Mouse (Mus musculus) forebrain, embryonic 12.5 days (tissue): ENCODE measurements around the gene Add1. TPM values are rescaled to one million over a fixed set of nuclear protein-coding genes. Genes with fewer than 3 reads are reported as not detected.

Experiments
- ATAC-seq: fragments of 200-750 bp; cut with Nextera tagmentation; 2 replicates; pipeline ENCODE4 v1.8.0; 2017; ENCODE audit warnings: moderate TSS enrichment; ENCODE audit not compliant: low FRiP score
- H3K27ac ChIP-seq: fragments of 300-500 bp; sonication (generic); 2 replicates; pipeline ENCODE4 v1.5.1; 2016; ENCODE audit warnings: mild to moderate bottlenecking
- H3K27me3 ChIP-seq: fragments of 300-500 bp; sonication (generic); 2 replicates; pipeline ENCODE4 v1.6.1; 2016; ENCODE audit warnings: mild to moderate bottlenecking
- H3K36me3 ChIP-seq: fragments of 300-500 bp; sonication (generic); replicated peaks from 2 replicates; pipeline ENCODE4 v1.6.1; 2016; ENCODE audit warnings: mild to moderate bottlenecking
- H3K4me1 ChIP-seq: fragments of 300-500 bp; sonication (generic); 2 replicates; pipeline ENCODE4 v1.6.1; 2016
- H3K4me2 ChIP-seq: fragments of 300-500 bp; sonication (generic); 2 replicates; pipeline ENCODE4 v1.6.1; 2016; ENCODE audit warnings: mild to moderate bottlenecking, moderate library complexity
- H3K4me3 ChIP-seq: fragments of 300-500 bp; sonication (generic); replicated peaks from 2 replicates; pipeline ENCODE4 v1.5.1; 2016; ENCODE audit warnings: mild to moderate bottlenecking
- H3K9ac ChIP-seq: fragments of 300-500 bp; sonication (generic); 2 replicates; pipeline ENCODE4 v1.6.1; 2016; ENCODE audit warnings: mild to moderate bottlenecking
- H3K9me3 ChIP-seq: fragments of 300-500 bp; sonication (generic); 2 replicates; pipeline ENCODE4 v1.6.1; 2016
- WGBS: fragments of 180-500 bp; shearing (Covaris S2); methylation state at CpG from one replicate; pipeline ENCODE4 v1.1.7; 2016; 5-methylcytosine and 5-hydroxymethylcytosine counted together
- polyA plus RNA-seq: library from polyadenylated mRNA; unstranded; fragments of >200 nt; fragmentation: Nextera tagmentation; extraction: Ambion mirVana; gene quantifications from 2 replicates; pipeline ENCODE4 v1.2.1, GENCODE M21; 2016

The Add1 gene
- 197 and 211 TPM in 2 replicates for polyA plus RNA-seq

DNA sequence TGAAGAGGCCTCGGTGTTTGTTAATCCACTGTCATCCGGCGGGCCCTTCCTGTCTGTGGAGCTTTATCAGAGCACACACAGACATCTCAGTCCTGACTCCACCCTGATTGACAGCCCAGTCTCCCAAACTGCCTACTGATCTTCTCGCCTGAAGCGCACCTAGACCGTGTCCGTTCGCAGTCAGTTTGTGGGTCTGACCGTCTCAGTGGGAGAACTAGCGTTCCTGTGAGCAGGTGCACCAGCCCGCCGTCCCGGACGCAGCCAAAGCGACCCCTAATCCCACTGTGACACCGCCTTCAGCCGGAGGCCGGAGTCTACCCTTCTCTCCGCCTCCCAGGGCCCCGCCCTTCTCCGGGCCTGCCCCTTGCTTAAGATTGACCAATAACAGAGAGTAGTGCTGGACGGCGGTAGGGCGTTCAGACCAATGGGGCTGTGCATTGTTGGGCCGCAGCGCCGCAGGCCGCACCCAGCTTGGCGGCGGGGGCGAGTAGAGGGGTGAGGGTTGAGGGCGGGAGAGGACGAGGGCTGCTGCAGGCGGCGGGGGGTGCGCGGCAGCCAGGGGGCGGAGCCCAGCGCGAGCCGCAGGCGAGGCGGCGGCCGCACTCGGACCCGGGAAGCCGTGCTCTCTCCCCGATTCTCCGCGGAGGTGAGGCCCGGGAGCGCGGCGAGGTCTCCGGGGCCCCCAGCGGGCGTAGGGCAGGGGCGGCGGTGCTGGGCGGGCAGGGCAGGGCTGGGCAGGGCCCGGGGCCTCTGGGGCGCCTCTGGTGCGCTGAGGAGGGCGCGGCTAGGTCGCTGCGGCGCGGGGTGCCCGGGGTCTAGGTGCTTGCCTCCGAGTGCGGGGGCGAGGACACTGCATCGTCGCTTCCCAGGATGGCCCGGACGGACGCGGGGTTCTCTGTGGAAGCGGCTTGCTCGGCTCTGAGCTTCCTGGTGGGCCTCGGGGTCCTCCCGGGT lies at the start of gene Add1:
Gene Add1 (plus strand): TSS at position 397 of the 954 bp plus-strand sequence.
- Histone ChIP-seq H3K27ac (peak within 1 kb of the TSS; percentile 93), H3K36me3 (0 out of 2 replicates have a peak, but pooled peaks cover 5% of the 10 kb centered on the region), H3K27me3 (no peaks in the 10 kb centered on the region), H3K4me3 (peak within 1 kb of the TSS; percentile 98), H3K9me3 (no peaks in the 10 kb centered on the region), H3K4me2 (peak within 1 kb of the TSS; percentile 68), H3K9ac (peak within 1 kb of the TSS; percentile 99), H3K4me1 (peaks cover 17% of the 10 kb centered on the region)
- under 1% methylated on average over 77 of the region's 84 CpGs for WGBS
- peak; percentile 100 for ATAC-seq

DNA sequence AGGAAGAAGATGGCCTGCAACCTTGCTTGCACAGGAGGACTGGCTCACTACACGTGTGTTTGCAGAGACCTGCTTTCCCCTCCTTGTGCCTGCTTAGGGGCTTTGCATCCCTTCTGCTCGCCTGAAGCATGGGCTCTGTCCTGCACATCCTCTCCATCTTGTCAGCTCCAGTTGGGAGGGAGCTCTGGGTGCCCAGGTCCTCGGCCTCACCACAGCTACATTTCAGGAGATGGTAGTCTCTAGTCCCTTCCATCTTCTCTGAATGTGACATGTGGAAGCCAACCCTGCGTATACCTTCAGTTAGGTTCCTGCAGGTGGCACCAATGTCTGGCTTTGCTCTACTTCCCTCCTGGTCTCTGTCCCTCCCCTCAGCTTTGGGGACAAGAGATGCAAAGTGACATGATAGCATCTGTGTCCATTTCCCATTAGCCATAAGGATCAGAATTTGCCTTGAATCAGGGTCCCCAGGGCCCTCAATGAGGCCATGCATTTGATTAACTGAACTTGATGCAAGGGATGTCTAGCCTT lies 49.4 kb upstream of the Add1 start:
- Histone ChIP-seq H3K9me3 (no peaks in the 10 kb centered on the region), H3K27me3 (peaks cover 25% of the 10 kb centered on the region), H3K4me3 (no peak overlapping the region), H3K27ac (no peak overlapping the region), H3K36me3 (no peaks in the 10 kb centered on the region), H3K9ac (no peak overlapping the region), H3K4me2 (no peak overlapping the region), H3K4me1 (0 out of 2 replicates have a peak, but pooled peaks cover 7% of the 10 kb centered on the region)
- ATAC-seq = no peak
- 74% methylated on average over 4 of the region's 4 CpGs for WGBS

- no peak overlapping the region for H3K9ac ChIP-seq
- H3K4me1 ChIP-seq = 0 out of 2 replicates have a peak, but pooled peaks cover 7% of the 10 kb centered on the region
- H3K36me3 ChIP-seq = no peaks in the 10 kb centered on the region
- no peaks in the 10 kb centered on the region for H3K9me3 ChIP-seq
- H3K27me3 ChIP-seq = peaks cover 25% of the 10 kb centered on the region
- no peak overlapping the region for H3K27ac ChIP-seq
- no peak for ATAC-seq
- no peak overlapping the region for H3K4me3 ChIP-seq
- no peak overlapping the region for H3K4me2 ChIP-seq
Observed at GRCm38 (mm10) chr5:34524511-34524910, 49.0 kb upstream of the Add1 start.

- peak; percentile 94 for ATAC-seq
- Histone ChIP-seq H3K9me3 (no peaks in the 10 kb centered on the region), H3K36me3 (no peaks in the 10 kb centered on the region), H3K9ac (peak within 1 kb of the TSS; percentile 41), H3K4me1 (0 out of 2 replicates have a peak, but pooled peaks cover 7% of the 10 kb centered on the region), H3K27ac (no peak within 1 kb of the TSS), H3K4me3 (peak within 1 kb of the TSS; percentile 43), H3K27me3 (peaks cover 25% of the 10 kb centered on the region), H3K4me2 (peak within 1 kb of the TSS; percentile 60)
- WGBS = 3% methylated on average over 38 of the region's 38 CpGs
Observed at GRCm38 (mm10) chr5:34525663-34526476, 47.6 kb upstream of the Add1 start, which contains the start of gene Sh3bp2. Sh3bp2 (plus strand) TSS chr5:34525838.

- no peak for ATAC-seq
- Histone ChIP-seq H3K9ac (no peak overlapping the region), H3K27me3 (peaks cover 25% of the 10 kb centered on the region), H3K4me3 (no peak overlapping the region), H3K4me2 (no peak overlapping the region; the same call in 1 of the 2 replicates), H3K9me3 (no peaks in the 10 kb centered on the region), H3K27ac (no peak overlapping the region), H3K4me1 (0 out of 2 replicates have a peak, but pooled peaks cover 7% of the 10 kb centered on the region), H3K36me3 (no peaks in the 10 kb centered on the region)
- WGBS = 29% methylated on average over 5 of the region's 5 CpGs
Observed at GRCm38 (mm10) chr5:34526477-34526775, 47.0 kb upstream of the Add1 start.

DNA sequence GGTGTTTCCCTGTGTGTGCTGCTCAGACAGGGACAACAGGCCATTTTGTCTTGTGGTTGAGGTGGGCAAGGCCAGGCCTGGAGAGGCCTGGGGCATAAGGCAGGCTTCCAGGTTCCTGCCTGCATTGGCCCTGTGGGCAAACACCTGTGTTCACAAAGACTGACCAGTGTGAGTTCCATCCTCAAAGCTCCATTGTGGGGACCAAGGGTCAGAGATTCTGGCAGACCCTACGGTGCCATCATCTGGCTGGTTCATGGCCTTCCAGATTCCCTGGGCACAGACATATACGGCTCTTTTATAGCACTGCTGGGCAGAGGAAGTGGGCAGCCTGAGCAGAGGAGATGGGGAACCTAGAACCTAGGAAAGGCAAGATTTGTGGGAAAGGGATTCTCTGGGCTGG lies 46.1 kb upstream of the Add1 start:
- WGBS = 82% methylated on average over 2 of the region's 2 CpGs
- H3K27me3 ChIP-seq = peaks cover 25% of the 10 kb centered on the region
- 0 out of 2 replicates have a peak, but pooled peaks cover 7% of the 10 kb centered on the region for H3K4me1 ChIP-seq
- no peak overlapping the region for H3K27ac ChIP-seq
- no peak overlapping the region for H3K4me3 ChIP-seq
- no peak overlapping the region for H3K4me2 ChIP-seq
- ATAC-seq = no peak
- no peak overlapping the region for H3K9ac ChIP-seq
- no peaks in the 10 kb centered on the region for H3K36me3 ChIP-seq
- H3K9me3 ChIP-seq = no peaks in the 10 kb centered on the region

- Histone ChIP-seq H3K4me1 (0 out of 2 replicates have a peak, but pooled peaks cover 7% of the 10 kb centered on the region), H3K4me2 (no peak overlapping the region), H3K27me3 (peaks cover 25% of the 10 kb centered on the region), H3K27ac (no peak overlapping the region), H3K9ac (no peak overlapping the region), H3K4me3 (no peak overlapping the region), H3K36me3 (no peaks in the 10 kb centered on the region), H3K9me3 (no peaks in the 10 kb centered on the region)
- no peak for ATAC-seq
- 92% methylated on average over 5 of the region's 5 CpGs for WGBS
Observed at GRCm38 (mm10) chr5:34528724-34529123, 44.7 kb upstream of the Add1 start.

DNA sequence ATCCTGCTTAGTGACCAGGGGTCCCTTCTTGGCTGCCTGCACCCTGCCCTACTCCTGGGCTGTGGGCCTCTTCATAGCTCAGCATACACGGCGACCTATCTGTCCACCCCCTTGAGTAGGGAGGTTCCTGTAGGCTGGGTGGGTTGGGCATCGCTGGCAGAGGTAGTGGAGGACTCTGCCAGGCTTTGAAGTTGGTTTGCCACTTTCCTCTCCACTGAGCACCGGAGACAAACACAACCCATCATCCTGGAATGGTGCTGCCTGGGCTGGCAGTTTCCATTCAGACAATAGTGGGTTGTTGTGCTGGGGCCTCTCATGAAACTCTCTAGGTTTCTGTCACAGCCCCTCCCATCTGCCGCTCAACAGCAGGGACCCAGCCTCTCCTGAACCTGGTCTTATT lies 43.3 kb upstream of the Add1 start:
- H3K4me1 ChIP-seq = 0 out of 2 replicates have a peak, but pooled peaks cover 7% of the 10 kb centered on the region
- no peak overlapping the region for H3K4me2 ChIP-seq
- no peaks in the 10 kb centered on the region for H3K36me3 ChIP-seq
- peaks cover 15% of the 10 kb centered on the region for H3K27me3 ChIP-seq
- H3K4me3 ChIP-seq = no peak overlapping the region
- WGBS = 82% methylated on average over 5 of the region's 5 CpGs
- ATAC-seq = no peak
- no peak overlapping the region for H3K9ac ChIP-seq
- H3K27ac ChIP-seq = no peak overlapping the region
- no peaks in the 10 kb centered on the region for H3K9me3 ChIP-seq

DNA sequence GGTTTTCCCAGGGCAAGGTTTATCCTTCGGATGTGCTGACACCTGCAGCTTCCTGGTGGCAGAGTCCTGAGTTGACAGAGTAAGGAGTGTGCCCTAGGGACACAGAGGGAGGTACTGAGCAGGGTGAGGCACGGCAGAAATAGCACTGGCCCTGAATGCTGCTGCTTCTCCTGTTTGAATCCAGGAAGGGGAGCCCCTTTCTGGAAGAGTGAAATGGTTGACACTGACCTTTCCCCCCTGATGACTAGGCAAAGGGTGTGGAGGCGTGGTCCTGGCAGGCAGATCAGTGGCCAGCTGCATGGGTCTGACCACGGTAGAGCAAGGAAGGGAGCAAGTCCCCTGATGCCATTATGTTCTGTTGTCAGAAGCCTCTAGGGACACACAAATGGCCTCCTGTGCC lies 42.8 kb upstream of the Add1 start:
- H3K9ac ChIP-seq = no peak overlapping the region
- WGBS = 58% methylated on average over 4 of the region's 4 CpGs

GRCm38 (mm10) chr5:34533066-34533465 lies 40.4 kb upstream of the Add1 start:
- WGBS = 83% methylated on average over 5 of the region's 5 CpGs
- H3K4me1 ChIP-seq = no peaks in the 10 kb centered on the region
- no peaks in the 10 kb centered on the region for H3K27me3 ChIP-seq
- no peak overlapping the region for H3K9ac ChIP-seq
- no peaks in the 10 kb centered on the region for H3K9me3 ChIP-seq
- H3K4me2 ChIP-seq = no peak overlapping the region
- H3K4me3 ChIP-seq = no peak overlapping the region
- H3K36me3 ChIP-seq = no peaks in the 10 kb centered on the region
- H3K27ac ChIP-seq = no peak overlapping the region
- ATAC-seq = no peak

More for the DNA sequence above, 42.8 kb upstream of the Add1 start:
- no peak overlapping the region for H3K4me3 ChIP-seq
- H3K9me3 ChIP-seq = no peaks in the 10 kb centered on the region
- H3K4me1 ChIP-seq = 0 out of 2 replicates have a peak, but pooled peaks cover 5% of the 10 kb centered on the region
- no peak for ATAC-seq
- no peak overlapping the region for H3K27ac ChIP-seq
- H3K36me3 ChIP-seq = no peaks in the 10 kb centered on the region
- no peak overlapping the region for H3K4me2 ChIP-seq
- peaks cover 15% of the 10 kb centered on the region for H3K27me3 ChIP-seq

- 71% methylated on average over 3 of the region's 3 CpGs for WGBS
- Histone ChIP-seq H3K4me3 (no peak overlapping the region), H3K9me3 (no peaks in the 10 kb centered on the region), H3K36me3 (no peaks in the 10 kb centered on the region), H3K4me2 (no peak overlapping the region), H3K27ac (no peak overlapping the region), H3K4me1 (no peaks in the 10 kb centered on the region), H3K27me3 (no peaks in the 10 kb centered on the region), H3K9ac (no peak overlapping the region)
- no peak for ATAC-seq
Observed at GRCm38 (mm10) chr5:34533820-34534219, 39.6 kb upstream of the Add1 start.
